Mouse (Mus musculus): ENCODE results near the gene Hist2h2aa2. TPM values are rescaled to one million over a fixed set of nuclear protein-coding genes. Genes with fewer than 3 reads are reported as not detected.
A peak's percentile ranks its signal among the peaks of the same experiment; 100 is the strongest.
"Not testable (repeated sequence)": the region's sequence is repeated elsewhere in the genome, so short reads cannot be mapped to it uniquely, and the experiment has no call there.

Hist2h2aa2 gene
- polyA plus RNA-seq, 1 experiment from 2014 or later, result 13.1 TPM

DNA sequence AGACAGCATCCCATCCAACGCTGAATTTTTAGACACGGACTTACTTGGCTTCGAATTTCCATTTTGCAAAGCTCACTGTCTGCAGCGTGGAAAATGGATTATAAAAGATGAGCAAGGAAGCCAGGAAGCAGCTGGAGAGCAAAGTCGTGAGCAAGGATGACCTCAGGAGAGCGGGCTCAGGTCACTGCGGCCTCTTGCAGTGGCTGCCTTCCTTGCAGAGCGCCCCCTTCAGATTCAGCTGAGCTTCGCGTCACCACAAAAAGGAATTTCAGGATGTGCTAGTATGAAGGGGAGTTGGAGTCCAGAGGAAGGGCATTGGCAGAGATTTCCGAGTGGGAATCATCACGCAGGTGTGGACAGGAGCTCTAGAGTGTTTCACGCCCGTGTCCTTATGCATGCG is 30.8 kb downstream of the Hist2h2aa2 start:
- DNase-seq (ENCODE audit: low read depth, low spot score), result no peak
- TF ChIP-seq CTCF (IDR thresholded peaks at IDR 0.05), result peak; percentile 65
- no peaks in the 10 kb centered on the region for H3K27me3 ChIP-seq
- no peak for ATAC-seq
- POLR2A ChIA-PET, result interaction anchor here (0.6 to 3.7 kb wide), 6 partner anchors 10 to 53 kb away, joined by 3 to 28 read pairs (median 3); partner anchors contain the start of genes Bola1, Hist2h2ab, Hist2h2ac and Hist2h2be
- CTCF ChIA-PET, result interaction anchor here (1.1 to 8.2 kb wide), 8 partner anchors 10 to 143 kb away, joined by 4 to 60 read pairs (median 4); partner anchors contain the start of genes Bola1 and Hist2h2ab
- in situ Hi-C loops (cut with MboI; ENCODE audit: low pct_unique_long_range_greater_than_20kb), result no loop called here

DNA sequence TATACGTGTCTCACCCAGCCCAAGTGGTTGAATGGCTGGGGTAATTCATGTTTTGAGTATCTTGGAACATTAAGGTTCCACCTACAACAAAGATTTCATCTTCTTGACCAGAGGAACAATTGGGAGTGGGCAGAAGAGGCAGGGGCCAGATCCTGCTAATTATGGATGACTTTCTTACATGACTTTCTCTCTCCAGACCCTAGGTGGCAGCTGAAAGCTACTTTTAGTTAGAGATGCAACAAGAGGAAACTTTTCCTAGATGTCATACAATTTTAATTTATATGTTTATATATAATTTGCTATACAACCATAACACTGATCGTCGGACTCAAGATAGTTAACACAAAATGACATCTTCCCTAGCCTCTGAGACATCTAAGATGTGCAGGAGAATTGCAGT is 32.3 kb downstream of the Hist2h2aa2 start:
- DNase-seq (ENCODE audit: low read depth, low spot score) (no peak), ATAC-seq (no peak)
- TF ChIP-seq CTCF (IDR thresholded peaks at IDR 0.05), result peak; percentile 56
- H3K27me3 ChIP-seq, result no peaks in the 10 kb centered on the region
- POLR2A ChIA-PET, result interaction anchor here (3.7 kb wide), 1 partner anchor 12 kb away, joined by 28 read pairs; the partner anchor contains the start of genes Bola1, Hist2h2ab, Hist2h2ac and Hist2h2be
- CTCF ChIA-PET, result interaction anchor here (0.7 to 8.2 kb wide), 6 partner anchors 9 to 71 kb away, joined by 3 to 60 read pairs (median 4); partner anchors contain the start of genes Bola1 and Hist2h2ab
- in situ Hi-C loops (cut with MboI; ENCODE audit: low pct_unique_long_range_greater_than_20kb), result no loop called here

DNA sequence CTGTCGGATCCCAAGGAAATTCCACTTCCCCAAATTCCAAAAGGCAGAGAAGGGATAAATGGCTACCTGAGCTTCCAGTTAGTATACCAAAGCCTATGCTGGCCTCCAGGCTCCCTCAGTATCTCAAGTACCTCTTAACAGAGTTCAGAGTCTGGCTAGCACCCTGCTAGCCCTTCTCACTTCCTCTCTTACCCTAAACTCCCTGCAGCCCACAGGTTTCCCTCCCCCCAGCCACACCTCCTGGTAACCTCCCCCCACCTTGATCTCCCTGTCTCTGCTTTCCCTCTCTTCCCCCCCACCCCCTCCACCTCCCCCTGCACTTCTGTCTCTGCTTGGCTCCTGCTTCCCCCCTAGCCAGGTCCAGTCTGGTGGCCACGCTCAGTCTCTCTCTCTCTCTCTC is 40.3 kb downstream of the Hist2h2aa2 start:
- TF ChIP-seq CTCF (IDR thresholded peaks at IDR 0.05), result no peak
- CTCF ChIA-PET, result interaction anchor here (0.5 to 4.8 kb wide), 4 partner anchors 11 to 22 kb away, joined by 3 to 60 read pairs (median 7); partner anchors contain the start of genes Bola1 and Hist2h2ab
- in situ Hi-C loops (cut with MboI; ENCODE audit: low pct_unique_long_range_greater_than_20kb), result no loop called here
- ATAC-seq, result no peak
- POLR2A ChIA-PET, result interaction anchor here (1.0 kb wide), 2 partner anchors 12 to 19 kb away, joined by 3 to 4 read pairs; partner anchors contain the start of genes Bola1 and Hist2h2ab
- DNase-seq (ENCODE audit: low read depth, low spot score), result no peak
- H3K27me3 ChIP-seq, result no peaks in the 10 kb centered on the region

DNA sequence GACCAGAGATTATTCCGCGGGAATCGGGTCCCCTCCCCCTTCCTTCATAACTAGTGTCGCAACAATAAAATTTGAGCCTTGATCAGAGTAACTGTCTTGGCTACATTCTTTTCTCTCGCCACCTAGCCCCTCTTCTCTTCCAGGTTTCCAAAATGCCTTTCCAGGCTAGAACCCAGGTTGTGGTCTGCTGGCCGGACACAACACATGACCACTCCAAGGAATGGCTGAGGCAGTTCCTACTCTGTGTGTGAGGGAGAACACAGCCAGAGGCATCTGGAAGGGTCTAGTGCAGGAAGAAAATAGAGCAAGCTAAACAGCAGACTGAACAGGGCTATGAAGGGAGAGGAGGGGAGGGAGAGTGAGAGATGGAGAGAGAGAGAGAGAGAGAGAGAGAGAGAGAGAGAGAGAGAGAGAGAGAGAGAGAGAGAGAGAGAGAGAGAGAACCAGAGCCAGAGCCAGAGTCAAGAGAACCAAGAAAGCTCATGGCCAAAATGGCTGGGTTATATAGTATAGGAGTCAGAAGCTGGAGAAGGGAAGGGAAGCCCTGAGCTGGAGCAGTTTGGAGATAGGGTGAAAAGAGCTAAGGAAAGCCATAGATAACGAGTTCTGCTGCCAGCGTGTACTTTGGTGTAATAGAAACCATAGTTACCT is 41.4 kb downstream of the Hist2h2aa2 start:
- in situ Hi-C loops (cut with MboI; ENCODE audit: low pct_unique_long_range_greater_than_20kb), result not testable (repeated sequence)
- CTCF ChIA-PET, result interaction anchor here (1.6 to 4.8 kb wide), 3 partner anchors 12 to 20 kb away, joined by 5 to 60 read pairs (median 9); partner anchors contain the start of genes Bola1 and Hist2h2ab

DNA sequence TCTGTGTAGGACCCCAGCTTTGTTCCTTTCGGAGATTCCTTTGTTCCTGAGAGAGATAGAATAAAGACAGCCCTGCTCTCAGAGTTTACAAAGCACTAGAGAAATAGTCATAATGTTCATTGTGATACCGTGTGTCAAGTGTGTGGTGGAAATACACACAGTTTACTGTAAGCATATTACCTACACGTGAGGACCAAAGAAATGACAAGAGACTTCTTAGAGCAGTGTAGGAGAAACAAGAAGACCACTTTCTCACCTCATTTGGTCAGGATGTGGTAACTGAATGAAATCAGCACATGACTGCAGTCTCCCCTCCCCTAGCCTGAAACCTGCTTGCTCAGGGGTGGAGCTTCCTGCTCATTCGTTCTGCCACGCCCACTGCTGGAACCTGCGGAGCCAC is 41.9 kb downstream of the Hist2h2aa2 start:
- ATAC-seq, result no peak
- DNase-seq (ENCODE audit: low read depth, low spot score), result no peak
- TF ChIP-seq CTCF (IDR thresholded peaks at IDR 0.05), result no peak
- ChIA-PET CTCF (interaction anchor here (0.8 to 4.8 kb wide), 6 partner anchors 12 to 37 kb away, joined by 3 to 60 read pairs (median 7); partner anchors contain the start of genes Bola1, Hist2h2ab, Hist2h2ac and Hist2h2be), POLR2A (interaction anchor here (0.6 to 3.7 kb wide), 6 partner anchors 11 to 228 kb away, joined by 3 to 20 read pairs (median 11); partner anchors contain the start of genes Bola1, Hist2h2ab, Hist2h2ac and Hist2h2be)
- H3K27me3 ChIP-seq, result no peaks in the 10 kb centered on the region
- in situ Hi-C loops (cut with MboI; ENCODE audit: low pct_unique_long_range_greater_than_20kb), result no loop called here

More for the DNA sequence above, 41.4 kb downstream of the Hist2h2aa2 start:
- H3K27me3 ChIP-seq; DNase-seq (ENCODE audit: low read depth, low spot score); ATAC-seq: not testable (repeated sequence)
- POLR2A ChIA-PET, result interaction anchor here (1.0 to 3.7 kb wide), 7 partner anchors 11 to 37 kb away, joined by 3 to 20 read pairs (median 4); partner anchors contain the start of genes Bola1, Hist2h2ab, Hist2h2ac and Hist2h2be

DNA sequence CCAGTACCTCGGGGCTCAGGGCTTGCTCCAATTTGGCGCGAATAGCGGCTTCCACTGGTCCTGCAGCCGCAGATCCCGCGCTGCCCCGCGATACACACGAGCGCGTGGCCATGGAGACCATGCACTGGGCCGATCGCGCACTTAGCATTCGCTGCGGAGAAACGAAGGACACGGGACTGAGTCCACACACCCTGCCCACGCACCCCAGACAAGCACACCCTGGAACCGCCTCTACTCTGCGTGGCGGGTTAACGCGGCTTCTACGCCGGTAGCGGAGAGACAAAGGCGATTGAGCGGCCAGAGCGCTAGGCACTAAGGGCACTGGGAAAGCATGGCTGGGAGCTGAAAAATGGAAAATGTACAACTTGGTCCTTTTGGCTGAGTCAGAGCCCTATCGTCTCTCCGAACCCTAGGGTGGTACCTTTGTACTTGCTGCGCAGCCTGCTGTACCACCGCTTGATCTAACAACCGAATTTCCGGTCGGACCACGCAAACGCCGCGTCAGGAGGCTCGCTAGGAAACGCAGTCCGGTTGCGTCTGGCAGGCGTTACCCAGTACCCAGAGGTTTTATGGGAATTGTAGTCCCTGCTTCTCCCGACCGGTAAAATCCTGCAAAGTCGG is 42.8 kb downstream of the Hist2h2aa2 start:
- ATAC-seq (peak; percentile 90), DNase-seq (ENCODE audit: low read depth, low spot score) (peak; percentile 61)
- ChIA-PET CTCF (interaction anchor here (0.8 to 4.8 kb wide), 5 partner anchors 13 to 36 kb away, joined by 3 to 60 read pairs (median 3); partner anchors contain the start of genes Bola1, Hist2h2ab, Hist2h2ac and Hist2h2be), POLR2A (interaction anchor here (0.6 to 3.7 kb wide), 12 partner anchors 10 to 227 kb away, joined by 3 to 20 read pairs (median 5); partner anchors contain the start of genes Bola1, Hist2h2ab, Hist2h2ac and Hist2h2be)
- in situ Hi-C loops (cut with MboI; ENCODE audit: low pct_unique_long_range_greater_than_20kb), result no loop called here
- no peak for TF ChIP-seq CTCF (IDR thresholded peaks at IDR 0.05)
- no peaks in the 10 kb centered on the region for H3K27me3 ChIP-seq

DNA sequence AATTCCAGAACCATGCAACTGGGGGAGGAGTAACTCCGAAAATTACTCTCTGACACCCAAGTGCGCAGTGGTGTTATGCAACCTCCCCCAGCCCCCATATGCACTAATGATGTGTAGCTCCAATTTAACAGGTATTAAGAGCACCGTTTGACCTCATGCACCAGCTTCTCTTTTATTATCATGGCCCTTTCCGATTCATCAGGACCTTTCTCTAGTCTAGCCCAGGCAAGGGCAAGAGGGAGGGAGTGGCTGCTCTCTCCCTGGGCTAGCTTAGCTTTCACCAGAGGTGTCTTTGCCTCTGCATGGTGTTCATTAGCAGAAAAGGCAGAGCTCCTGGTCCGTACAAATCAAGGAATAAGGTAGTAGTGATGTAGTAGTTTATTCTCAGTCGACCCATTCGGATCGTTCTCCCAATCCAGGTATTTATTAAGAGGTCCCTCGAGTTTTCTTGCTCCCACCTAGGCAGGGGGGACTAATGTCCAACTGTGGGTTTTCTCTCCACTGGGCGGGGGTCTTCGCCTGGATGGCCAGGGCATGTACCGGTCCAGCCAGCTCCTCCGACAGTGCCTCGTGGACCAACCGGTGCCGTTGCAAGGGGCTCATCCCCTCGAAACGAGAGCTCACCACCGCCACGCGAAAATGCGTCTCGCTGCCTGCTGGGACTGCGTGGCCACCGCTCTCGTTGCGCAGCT is 43.5 kb downstream of the Hist2h2aa2 start:
- POLR2A ChIA-PET, result interaction anchor here (0.6 to 3.7 kb wide), 12 partner anchors 9 to 83 kb away, joined by 3 to 20 read pairs (median 5); partner anchors contain the start of genes Bola1, Hist2h2ab, Hist2h2ac and Hist2h2be
- in situ Hi-C loops (cut with MboI; ENCODE audit: low pct_unique_long_range_greater_than_20kb), result no loop called here
- no peak for DNase-seq (ENCODE audit: low read depth, low spot score)
- CTCF ChIA-PET, result interaction anchor here (0.6 to 4.8 kb wide), 7 partner anchors 14 to 130 kb away, joined by 3 to 60 read pairs (median 3); partner anchors contain the start of genes Bola1, Hist2h2ab, Hist2h2ac and Hist2h2be
- no peak for TF ChIP-seq CTCF (IDR thresholded peaks at IDR 0.05)
- H3K27me3 ChIP-seq, result no peaks in the 10 kb centered on the region
- no peak for ATAC-seq

DNA sequence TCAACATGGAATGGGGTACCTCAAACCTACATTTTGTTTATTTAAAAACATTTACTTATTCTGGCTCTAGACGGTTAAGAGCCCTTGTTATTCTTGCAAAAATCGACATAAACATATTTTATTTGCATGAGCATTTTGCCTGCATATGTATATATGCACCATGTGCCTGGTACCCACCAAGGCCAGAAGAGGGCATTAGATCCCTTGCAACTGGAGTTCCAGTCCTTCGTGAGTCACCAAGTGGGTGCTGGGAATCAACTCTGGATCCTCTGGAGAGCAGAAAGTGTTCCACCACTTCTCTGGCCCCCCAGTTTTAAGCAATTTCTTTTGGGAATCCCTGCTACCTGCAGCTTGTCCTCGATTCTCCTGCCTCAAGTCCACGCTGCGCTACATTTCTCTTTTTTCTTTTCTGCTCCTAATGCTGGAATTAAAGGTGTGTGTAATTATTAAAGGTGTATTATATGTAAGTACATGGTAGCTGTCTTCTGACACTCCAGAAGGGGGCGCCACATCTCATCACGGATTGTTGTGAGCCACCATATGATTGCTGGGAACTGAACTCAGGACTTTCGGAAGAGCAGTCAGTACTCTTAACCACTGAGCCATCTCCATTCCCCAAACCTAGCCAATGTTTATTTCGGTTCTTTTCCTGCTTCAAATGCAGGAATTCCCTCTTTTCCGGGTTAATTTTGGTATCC is 44.3 kb downstream of the Hist2h2aa2 start:
- in situ Hi-C loops (cut with MboI; ENCODE audit: low pct_unique_long_range_greater_than_20kb), result no loop called here
- no peaks in the 10 kb centered on the region for H3K27me3 ChIP-seq
- ChIA-PET CTCF (interaction anchor here (0.6 to 4.8 kb wide), 6 partner anchors 12 to 129 kb away, joined by 3 to 60 read pairs (median 4); partner anchors contain the start of genes Bola1, Hist2h2ab, Hist2h2ac and Hist2h2be), POLR2A (interaction anchor here (0.7 to 3.7 kb wide), 8 partner anchors 10 to 48 kb away, joined by 3 to 20 read pairs (median 8); partner anchors contain the start of genes Bola1, Hist2h2ab, Hist2h2ac and Hist2h2be)
- no peak for TF ChIP-seq CTCF (IDR thresholded peaks at IDR 0.05)
- DNase-seq (ENCODE audit: low read depth, low spot score), result no peak
- ATAC-seq, result no peak

DNA sequence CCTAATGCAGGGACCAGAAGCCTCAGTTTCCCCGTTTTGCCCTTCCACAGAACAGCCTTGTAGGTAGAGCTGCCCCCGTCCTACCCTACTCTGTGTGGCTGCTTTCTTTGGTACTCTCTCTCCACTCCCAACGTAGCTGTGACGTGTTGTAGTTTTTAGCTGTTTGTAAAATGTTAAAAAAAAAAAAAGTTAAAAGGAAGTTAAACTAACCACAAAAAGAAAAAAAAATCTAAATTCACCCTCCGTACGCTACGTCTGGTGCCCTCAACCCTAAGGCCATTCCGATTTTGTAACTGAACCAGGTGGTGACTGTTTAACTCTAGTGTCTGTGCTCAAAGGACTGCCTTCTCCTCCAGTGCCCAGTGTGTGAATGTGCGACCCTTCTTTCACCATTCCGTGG is 45.1 kb downstream of the Hist2h2aa2 start:
- ChIA-PET CTCF (interaction anchor here (1.2 kb wide), 1 partner anchor 11 kb away, joined by 5 read pairs; no protein-coding TSS in a partner anchor), POLR2A (interaction anchor here (0.6 to 3.7 kb wide), 3 partner anchors 21 to 25 kb away, joined by 3 to 20 read pairs (median 3); partner anchors contain the start of genes Bola1, Hist2h2ab and Sf3b4)
- in situ Hi-C loops (cut with MboI; ENCODE audit: low pct_unique_long_range_greater_than_20kb), result no loop called here
- no peaks in the 10 kb centered on the region for H3K27me3 ChIP-seq
- no peak for DNase-seq (ENCODE audit: low read depth, low spot score)
- no peak for ATAC-seq
- TF ChIP-seq CTCF (IDR thresholded peaks at IDR 0.05), result no peak

All from Patski (cell line).